Mouse (Mus musculus): Measurements from ENCODE around the gene Morc3.
A peak's percentile ranks its signal among the peaks of the same experiment; 100 is the strongest.
"Not testable (repeated sequence)": the region's sequence is repeated elsewhere in the genome, so short reads cannot be mapped to it uniquely, and the experiment has no call there.

Gene Morc3

GRCm38 (mm10) chr16:93819325-93819696, 12.6 kb upstream of the Morc3 start:
- no peak for DNase-seq

GRCm38 (mm10) chr16:93820040-93820439, 11.9 kb upstream of the Morc3 start:
- DNase-seq, result no peak

- no peak for DNase-seq
These were observed 10.2 kb upstream of the Morc3 start for GRCm38 (mm10) chr16:93821706-93822105.

GRCm38 (mm10) chr16:93822433-93823225, 9.3 kb upstream of the Morc3 start:
- not testable (repeated sequence) for DNase-seq

GRCm38 (mm10) chr16:93824799-93825198, 7.1 kb upstream of the Morc3 start:
- no peak for DNase-seq

GRCm38 (mm10) chr16:93825463-93825862, 6.5 kb upstream of the Morc3 start:
- no peak for DNase-seq

- no peak for DNase-seq
These were observed 5.9 kb upstream of the Morc3 start for GRCm38 (mm10) chr16:93826054-93826453.

GRCm38 (mm10) chr16:93826478-93826877, 5.4 kb upstream of the Morc3 start:
- not testable (repeated sequence) for DNase-seq

- no peak for DNase-seq
These were observed 5.0 kb upstream of the Morc3 start for GRCm38 (mm10) chr16:93826909-93827308.

- DNase-seq, result no peak
These were observed 2.4 kb upstream of the Morc3 start for GRCm38 (mm10) chr16:93829526-93829925.

GRCm38 (mm10) chr16:93830071-93830470, 1.9 kb upstream of the Morc3 start:
- DNase-seq, result no peak

GRCm38 (mm10) chr16:93830916-93831315, 1.0 kb upstream of the Morc3 start:
- no peak for DNase-seq

- DNase-seq, result peak; percentile 54 to 64
These were observed 743 bp downstream of the Morc3 start for GRCm38 (mm10) chr16:93832451-93833276.

GRCm38 (mm10) chr16:93833551-93833950, 1.6 kb downstream of the Morc3 start:
- DNase-seq, result no peak

GRCm38 (mm10) chr16:93834076-93834475, 2.2 kb downstream of the Morc3 start:
- no peak for DNase-seq

GRCm38 (mm10) chr16:93839049-93839448, 7.1 kb downstream of the Morc3 start:
- no peak for DNase-seq

GRCm38 (mm10) chr16:93850527-93850926, 18.6 kb downstream of the Morc3 start:
- DNase-seq, result no peak

GRCm38 (mm10) chr16:93859967-93860366, 28.0 kb downstream of the Morc3 start:
- DNase-seq, result no peak

- no peak for DNase-seq
These were observed 28.8 kb downstream of the Morc3 start for GRCm38 (mm10) chr16:93860686-93861085.

GRCm38 (mm10) chr16:93874841-93875240, 42.9 kb downstream of the Morc3 start:
- DNase-seq, result no peak

GRCm38 (mm10) chr16:93877612-93878380, 45.9 kb downstream of the Morc3 start:
- DNase-seq, result no peak

- peak; percentile 97 for DNase-seq
These were observed 51.6 kb downstream of the Morc3 start, which contains the start of gene Chaf1b for GRCm38 (mm10) chr16:93883423-93884085. Gene Chaf1b, plus strand, starts transcription at chr16:93883901.
